Mouse (Mus musculus) forebrain, embryonic 15.5 days (tissue): ENCODE data around the gene Asic1. TPM values are rescaled to one million over a fixed set of nuclear protein-coding genes. Genes with fewer than 3 reads are reported as not detected.

Experiments used
- ATAC-seq: fragments of 200-750 bp; cut with Nextera tagmentation; replicated peaks from 2 replicates; pipeline ENCODE4 v1.8.0; 2017; ENCODE audit warnings: mild to moderate bottlenecking, moderate TSS enrichment, moderate library complexity
- H3K27ac ChIP-seq: fragments of 300-500 bp; sonication (generic); replicated peaks from 2 replicates; pipeline ENCODE4 v1.5.1; 2015; ENCODE audit warnings: mild to moderate bottlenecking, inconsistent platforms
- H3K27me3 ChIP-seq: fragments of 300-500 bp; sonication (generic); 2 replicates; pipeline ENCODE4 v1.6.1; 2015; ENCODE audit warnings: inconsistent platforms
- H3K36me3 ChIP-seq: fragments of 300-500 bp; sonication (generic); 2 replicates; pipeline ENCODE4 v1.6.1; 2015; ENCODE audit warnings: mild to moderate bottlenecking, inconsistent platforms
- H3K4me1 ChIP-seq: fragments of 300-500 bp; sonication (generic); 2 replicates; pipeline ENCODE4 v1.6.1; 2015; ENCODE audit warnings: inconsistent platforms
- H3K4me2 ChIP-seq: fragments of 300-500 bp; sonication (generic); replicated peaks from 2 replicates; pipeline ENCODE4 v1.6.1; 2015; ENCODE audit warnings: mild to moderate bottlenecking, inconsistent platforms
- H3K4me3 ChIP-seq: fragments of 300-500 bp; sonication (generic); 2 replicates; pipeline ENCODE4 v1.5.1; 2015; ENCODE audit warnings: mild to moderate bottlenecking, inconsistent platforms
- H3K9ac ChIP-seq: fragments of 300-500 bp; sonication (generic); replicated peaks from 2 replicates; pipeline ENCODE4 v1.6.1; 2015; ENCODE audit warnings: mild to moderate bottlenecking, inconsistent platforms
- H3K9me3 ChIP-seq: fragments of 300-500 bp; sonication (generic); 2 replicates; pipeline ENCODE4 v1.6.1; 2016; ENCODE audit warnings: inconsistent platforms
- WGBS: fragments of 180-500 bp; shearing (Covaris S2); methylation state at CpG from one replicate; pipeline ENCODE4 v1.1.7; 2015; ENCODE audit warnings: mixed read lengths; 5-methylcytosine and 5-hydroxymethylcytosine counted together
- polyA plus RNA-seq: library from polyadenylated mRNA; unstranded; fragments of >200 nt; fragmentation: Nextera tagmentation; extraction: Ambion mirVana; gene quantifications from 2 replicates; pipeline ENCODE4 v1.2.1, GENCODE M21; 2015

The Asic1 gene
- polyA plus RNA-seq = 26.0 and 30.4 TPM in 2 replicates

DNA sequence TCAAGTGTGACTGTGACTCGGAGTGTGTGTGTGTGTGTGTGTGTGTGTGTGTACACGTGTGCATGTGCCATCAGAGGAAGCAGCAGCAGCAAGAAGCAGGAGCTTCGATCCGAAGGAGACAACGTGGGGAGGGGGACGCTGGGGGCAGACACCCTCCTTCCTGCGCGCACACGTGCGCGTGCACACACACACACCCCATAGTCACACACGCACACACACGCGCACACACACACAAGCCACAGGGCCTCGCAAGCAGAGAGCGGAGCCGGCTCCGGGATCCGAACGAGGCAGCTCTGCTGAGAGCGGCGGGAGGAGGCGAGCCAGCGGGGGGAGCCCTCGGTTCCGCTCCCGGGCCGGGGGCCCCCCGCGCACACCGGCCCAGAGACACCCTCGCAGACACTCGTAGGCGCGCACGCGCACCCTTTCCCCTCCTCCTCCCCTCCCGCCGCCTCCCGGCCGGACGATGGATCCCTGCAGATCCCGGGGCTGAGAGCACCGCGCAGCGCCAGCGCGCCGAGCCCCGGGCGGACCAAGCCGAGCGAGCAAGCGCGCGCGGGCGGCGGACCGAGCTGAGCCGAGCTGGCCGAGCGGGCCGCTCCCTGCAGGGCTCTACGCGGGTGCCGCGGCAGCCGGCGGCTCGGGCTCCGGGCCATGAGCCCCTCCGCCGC lies at the start of gene Asic1:
Asic1 (plus strand) TSS at position 215 of the 668 bp plus-strand sequence.
- Histone ChIP-seq H3K36me3 (no peaks in the 10 kb centered on the region), H3K9me3 (no peaks in the 10 kb centered on the region), H3K4me2 (peak within 1 kb of the TSS; percentile 80), H3K27ac (peak within 1 kb of the TSS; percentile 90), H3K4me1 (peaks cover 58% of the 10 kb centered on the region), H3K4me3 (peak within 1 kb of the TSS; percentile 91), H3K9ac (peak within 1 kb of the TSS; percentile 94), H3K27me3 (peaks cover 8% of the 10 kb centered on the region; the same call in 1 of the 2 replicates)
- WGBS = under 1% methylated on average over 47 of the region's 74 CpGs
- peak; percentile 72 for ATAC-seq

GRCm38 (mm10) chr15:99622063-99622462 lies 48.1 kb upstream of the Asic1 start:
- Histone ChIP-seq H3K27me3 (no peaks in the 10 kb centered on the region), H3K4me3 (no peak overlapping the region), H3K9ac (no peak overlapping the region), H3K4me1 (0 out of 2 replicates have a peak, but pooled peaks cover 6% of the 10 kb centered on the region), H3K9me3 (no peaks in the 10 kb centered on the region), H3K36me3 (peaks cover 40% of the 10 kb centered on the region), H3K27ac (no peak overlapping the region), H3K4me2 (no peak overlapping the region)
- no peak for ATAC-seq
- WGBS = 95% methylated on average over 11 of the region's 11 CpGs

DNA sequence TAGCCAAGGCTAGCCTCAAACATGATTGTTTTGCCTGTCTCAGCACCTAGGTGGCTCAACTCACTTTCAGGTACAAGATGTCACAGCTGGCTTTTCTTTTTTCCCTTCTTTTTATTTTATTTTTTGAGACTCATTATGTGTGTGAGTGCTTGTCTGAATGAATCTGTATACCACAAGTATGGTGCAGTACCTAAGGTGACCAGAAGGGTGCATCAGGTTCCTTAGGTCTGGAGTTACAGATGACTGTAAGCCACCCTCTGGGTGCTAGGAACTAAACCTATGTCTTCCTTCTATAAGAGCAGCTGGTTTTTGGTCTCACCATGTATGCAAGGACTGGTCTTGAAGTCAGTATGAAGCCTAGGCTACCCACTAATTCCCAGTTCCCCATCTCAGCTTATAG lies 38.5 kb upstream of the Asic1 start:
- H3K9ac ChIP-seq = no peak overlapping the region
- peaks cover 68% of the 10 kb centered on the region for H3K36me3 ChIP-seq
- H3K27ac ChIP-seq = no peak overlapping the region
- H3K27me3 ChIP-seq = no peaks in the 10 kb centered on the region
- H3K4me2 ChIP-seq = no peak overlapping the region
- no peaks in the 10 kb centered on the region for H3K4me1 ChIP-seq
- H3K4me3 ChIP-seq = no peak overlapping the region
- no peak for ATAC-seq
- H3K9me3 ChIP-seq = no peaks in the 10 kb centered on the region

GRCm38 (mm10) chr15:99634702-99635101 lies 35.5 kb upstream of the Asic1 start:
- Histone ChIP-seq H3K9ac (no peak overlapping the region), H3K27me3 (no peaks in the 10 kb centered on the region), H3K36me3 (peaks cover 60% of the 10 kb centered on the region), H3K4me2 (no peak overlapping the region), H3K4me3 (no peak overlapping the region), H3K9me3 (no peaks in the 10 kb centered on the region), H3K4me1 (0 out of 2 replicates have a peak, but pooled peaks cover 3% of the 10 kb centered on the region), H3K27ac (no peak overlapping the region)
- no peak for ATAC-seq
- WGBS = 92% methylated on average over 7 of the region's 7 CpGs

DNA sequence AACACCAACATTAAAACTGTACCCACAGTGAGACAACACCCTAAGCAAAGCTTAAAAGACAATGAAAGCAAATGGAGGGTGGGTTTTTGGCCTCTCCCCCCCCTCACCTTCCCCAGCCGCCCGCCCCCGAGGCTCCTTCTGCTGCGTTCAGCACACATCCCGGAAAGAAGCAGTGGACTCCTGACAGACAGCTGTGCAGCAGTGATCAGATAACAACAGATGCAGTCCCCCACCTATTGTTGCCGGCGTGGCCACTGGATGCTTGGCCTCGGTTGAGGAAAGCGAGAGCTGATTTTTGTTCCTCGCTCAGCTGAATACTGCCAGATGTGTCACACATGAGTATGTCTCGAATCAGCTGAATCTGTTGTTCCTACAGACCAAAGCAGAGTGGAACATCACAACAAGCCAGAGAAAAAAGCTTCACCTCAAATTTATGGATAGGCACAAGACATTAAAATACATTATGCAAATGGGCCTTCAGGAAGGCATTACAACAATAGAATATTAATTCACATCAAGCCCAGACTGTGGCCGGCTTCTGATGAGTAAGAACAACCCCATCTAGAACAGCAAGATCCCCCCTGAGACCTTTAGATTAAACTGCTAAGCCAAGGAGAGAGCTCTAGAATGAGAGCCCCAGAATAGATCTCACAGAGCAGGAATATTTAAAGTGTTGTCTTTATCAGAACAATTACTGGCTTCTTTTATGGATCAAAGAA lies 32.6 kb upstream of the Asic1 start:
- no peaks in the 10 kb centered on the region for H3K9me3 ChIP-seq
- ATAC-seq = no peak; the same call in 1 of the 2 replicates
- 69% methylated on average over 12 of the region's 12 CpGs for WGBS
- peak overlapping the region; percentile 73 for H3K27ac ChIP-seq
- no peak overlapping the region for H3K4me3 ChIP-seq
- H3K36me3 ChIP-seq = peaks cover 32% of the 10 kb centered on the region
- no peak overlapping the region for H3K4me2 ChIP-seq
- H3K27me3 ChIP-seq = no peaks in the 10 kb centered on the region
- 0 out of 2 replicates have a peak, but pooled peaks cover 3% of the 10 kb centered on the region for H3K4me1 ChIP-seq
- H3K9ac ChIP-seq = no peak overlapping the region; the same call in 1 of the 2 replicates

GRCm38 (mm10) chr15:99638124-99638485 lies 32.1 kb upstream of the Asic1 start:
- 76% methylated on average over 5 of the region's 5 CpGs for WGBS
- no peak for ATAC-seq

GRCm38 (mm10) chr15:99642622-99643021 lies 27.5 kb upstream of the Asic1 start:
- Histone ChIP-seq H3K27me3 (no peaks in the 10 kb centered on the region), H3K36me3 (peaks cover 6% of the 10 kb centered on the region), H3K27ac (no peak overlapping the region), H3K4me2 (no peak overlapping the region), H3K4me3 (no peak overlapping the region), H3K9ac (no peak overlapping the region), H3K4me1 (peaks cover 27% of the 10 kb centered on the region), H3K9me3 (no peaks in the 10 kb centered on the region)
- no peak for ATAC-seq
- 81% methylated on average over 6 of the region's 6 CpGs for WGBS

More at GRCm38 (mm10) chr15:99638124-99638485, 32.1 kb upstream of the Asic1 start:
- Histone ChIP-seq H3K4me1 (0 out of 2 replicates have a peak, but pooled peaks cover 3% of the 10 kb centered on the region), H3K36me3 (peaks cover 30% of the 10 kb centered on the region), H3K4me2 (no peak overlapping the region), H3K4me3 (no peak overlapping the region), H3K27ac (peak overlapping the region; percentile 73), H3K9ac (no peak overlapping the region), H3K9me3 (no peaks in the 10 kb centered on the region), H3K27me3 (no peaks in the 10 kb centered on the region)

- Histone ChIP-seq H3K9me3 (no peaks in the 10 kb centered on the region), H3K4me2 (no peak overlapping the region), H3K4me1 (peaks cover 37% of the 10 kb centered on the region), H3K4me3 (no peak overlapping the region), H3K27me3 (no peaks in the 10 kb centered on the region), H3K27ac (peak overlapping the region; percentile 49; the same call in 1 of the 2 replicates), H3K36me3 (peaks cover 6% of the 10 kb centered on the region), H3K9ac (no peak overlapping the region)
- no peak for ATAC-seq
- WGBS = 68% methylated on average over 10 of the region's 10 CpGs
These were observed 26.3 kb upstream of the Asic1 start for GRCm38 (mm10) chr15:99643832-99644231.

DNA sequence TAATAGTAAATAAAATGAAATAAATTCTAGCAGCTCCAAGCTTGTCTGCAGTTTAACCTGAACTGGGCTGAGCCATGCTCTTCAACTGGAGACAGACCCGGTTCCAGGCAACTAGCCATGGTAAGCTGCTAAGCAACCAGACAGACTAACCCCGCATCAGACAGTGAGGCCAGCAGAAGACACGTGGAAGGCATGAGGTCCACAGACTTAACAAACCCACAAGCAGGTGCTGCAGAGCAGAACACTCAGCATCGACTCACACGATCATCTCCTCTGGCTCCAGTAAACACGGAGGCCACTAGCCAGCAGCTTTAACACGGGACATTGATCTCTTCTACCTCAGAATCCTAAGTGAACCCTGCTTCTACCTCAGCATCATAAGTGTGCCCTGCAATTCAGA lies 25.4 kb upstream of the Asic1 start:
- Histone ChIP-seq H3K4me3 (no peak overlapping the region), H3K36me3 (no peaks in the 10 kb centered on the region; the same call in 1 of the 2 replicates), H3K4me2 (0 out of 2 replicates have a peak overlapping the region, but pooled peaks have one; percentile 1), H3K4me1 (peaks cover 47% of the 10 kb centered on the region), H3K9ac (no peak overlapping the region), H3K9me3 (no peaks in the 10 kb centered on the region), H3K27ac (peak overlapping the region; percentile 45), H3K27me3 (no peaks in the 10 kb centered on the region)
- 46% methylated on average over 7 of the region's 7 CpGs for WGBS
- 0 out of 2 replicates have a peak, but pooled peaks have one; percentile 38 for ATAC-seq

GRCm38 (mm10) chr15:99648326-99648725 lies 21.8 kb upstream of the Asic1 start:
- Histone ChIP-seq H3K9me3 (no peaks in the 10 kb centered on the region), H3K4me1 (peaks cover 71% of the 10 kb centered on the region), H3K27me3 (peaks cover 9% of the 10 kb centered on the region; the same call in 1 of the 2 replicates), H3K36me3 (no peaks in the 10 kb centered on the region), H3K4me2 (peak overlapping the region; percentile 23), H3K27ac (peak overlapping the region; percentile 74), H3K4me3 (0 out of 2 replicates have a peak overlapping the region, but pooled peaks have one; percentile 5), H3K9ac (no peak overlapping the region)
- no peak for ATAC-seq
- 12% methylated on average over 4 of the region's 4 CpGs for WGBS

DNA sequence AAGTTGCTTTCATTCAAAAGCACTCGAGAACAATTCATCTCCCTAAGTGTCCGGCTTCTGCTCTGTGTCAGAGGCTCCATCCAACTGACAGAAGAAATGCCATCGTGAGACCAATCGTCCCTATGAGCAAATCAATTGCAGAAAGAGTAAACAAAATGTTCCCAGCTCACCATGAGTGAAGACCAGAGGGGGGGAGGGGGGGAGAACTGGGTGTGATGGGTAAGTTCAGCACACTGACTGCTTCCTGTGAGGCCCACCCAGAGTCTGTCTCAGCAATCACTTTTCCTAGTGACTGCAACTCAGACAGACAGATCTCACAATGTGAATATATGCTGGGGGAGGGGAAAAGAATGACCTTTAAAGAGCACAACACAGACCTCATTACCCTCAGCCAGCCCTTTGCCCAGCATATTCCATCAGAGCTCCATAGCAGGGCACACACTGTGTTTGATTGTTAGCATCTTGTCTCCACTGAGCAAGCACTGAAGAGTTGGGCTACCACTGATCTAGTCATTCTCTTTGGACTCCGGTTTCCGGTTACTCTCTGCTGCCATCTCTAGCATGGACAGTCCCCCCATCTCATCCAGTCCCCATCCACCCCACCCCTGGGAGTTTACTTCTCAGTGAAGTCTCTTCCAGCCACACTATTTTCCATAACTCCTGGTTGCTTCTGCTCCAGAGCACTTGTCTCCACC lies 21.0 kb upstream of the Asic1 start:
- Histone ChIP-seq H3K4me2 (peak overlapping the region; percentile 87), H3K36me3 (no peaks in the 10 kb centered on the region), H3K9me3 (no peaks in the 10 kb centered on the region), H3K4me1 (peaks cover 75% of the 10 kb centered on the region), H3K27me3 (peaks cover 13% of the 10 kb centered on the region; the same call in 1 of the 2 replicates), H3K9ac (0 out of 2 replicates have a peak overlapping the region, but pooled peaks have one; percentile 0), H3K27ac (peak overlapping the region; percentile 74; the same call in 1 of the 2 replicates), H3K4me3 (peak overlapping the region; percentile 89)
- WGBS = 28% methylated on average over 6 of the region's 6 CpGs
- no peak for ATAC-seq
